Mouse (Mus musculus) lung, postnatal 14 days (tissue): ENCODE results near the gene Prepl.

Experiments used
- DNase-seq: peaks from one replicate; pipeline ENCODE4 v3.0.0; 2021

The Prepl gene

DNA sequence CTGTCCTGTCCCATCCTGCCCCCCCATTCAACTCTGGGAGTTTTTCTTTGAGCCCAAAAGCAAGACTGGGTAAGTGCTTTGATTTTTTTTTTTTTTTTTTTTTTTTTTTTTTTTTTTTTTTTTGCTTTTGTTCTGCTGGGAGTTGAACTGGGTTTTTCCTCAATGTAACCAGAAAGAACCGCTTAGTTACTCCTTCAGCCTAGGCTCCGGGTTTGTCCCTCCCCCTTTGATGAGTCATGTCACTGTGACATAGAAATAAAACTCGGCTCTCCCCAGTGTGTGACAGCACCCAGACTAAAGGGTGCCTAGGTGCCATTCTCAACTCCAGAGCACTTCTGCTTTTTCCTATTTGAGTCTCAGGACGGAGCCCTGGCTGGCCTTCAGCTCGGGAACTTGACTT lies 71.2 kb downstream of the Prepl start:
- DNase-seq, result no peak

GRCm38 (mm10) chr17:85018344-85018743 lies 71.7 kb downstream of the Prepl start:
- DNase-seq, result no peak

GRCm38 (mm10) chr17:85014632-85015031 lies 75.4 kb downstream of the Prepl start:
- DNase-seq, result no peak

DNA sequence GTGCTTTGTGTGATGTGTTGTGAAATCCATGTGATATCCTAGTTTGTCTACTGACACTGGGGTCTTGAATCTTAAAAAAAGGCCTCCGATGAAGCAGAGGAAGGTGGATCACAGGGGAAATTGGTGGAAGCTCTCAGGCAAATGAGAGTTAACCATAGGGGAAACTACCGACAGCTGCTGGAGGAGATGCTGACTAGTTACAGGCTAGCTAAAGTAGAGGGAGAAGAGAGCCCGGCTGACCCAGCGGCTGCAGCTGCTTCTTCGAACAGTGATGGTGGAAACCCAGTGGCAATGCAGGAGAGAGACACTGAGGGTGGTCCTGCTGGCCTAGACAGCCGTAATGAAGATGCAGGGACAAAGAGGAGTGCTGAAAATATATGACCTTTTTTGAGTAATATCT lies 76.6 kb downstream of the Prepl start:
- no peak for DNase-seq
